Mouse (Mus musculus) hindbrain, embryonic 10.5 days (tissue): ENCODE data around the gene Gsc. TPM values are rescaled to one million over a fixed set of nuclear protein-coding genes. Genes with fewer than 3 reads are reported as not detected.
"Not testable (repeated sequence)": the region's sequence is repeated elsewhere in the genome, so short reads cannot be mapped to it uniquely, and the experiment has no call there.

Source experiments
- DNase-seq: peaks from one replicate; pipeline ENCODE4 v3.0.0-alpha.2; 2017; ENCODE audit warnings: low spot score
- H3K27ac ChIP-seq: fragments of 300-500 bp; sonication (generic); 2 replicates; pipeline ENCODE4 v1.5.1; 2016; ENCODE audit warnings: mild to moderate bottlenecking, moderate library complexity
- H3K27me3 ChIP-seq: fragments of 300-500 bp; sonication (generic); 2 replicates; pipeline ENCODE4 v1.6.1; 2016; ENCODE audit warnings: mild to moderate bottlenecking; ENCODE audit not compliant: poor library complexity, insufficient read depth, severe bottlenecking
- H3K36me3 ChIP-seq: fragments of 300-500 bp; sonication (generic); 2 replicates; pipeline ENCODE4 v1.6.1; 2016; ENCODE audit warnings: mild to moderate bottlenecking, moderate library complexity
- H3K4me1 ChIP-seq: fragments of 300-500 bp; sonication (generic); replicated peaks from 2 replicates; pipeline ENCODE4 v1.6.1; 2016; ENCODE audit warnings: mild to moderate bottlenecking
- H3K4me3 ChIP-seq: fragments of 300-500 bp; sonication (generic); 2 replicates; pipeline ENCODE4 v1.5.1; 2016; ENCODE audit warnings: mild to moderate bottlenecking, moderate library complexity
- H3K9me3 ChIP-seq: fragments of 300-500 bp; sonication (generic); 2 replicates; pipeline ENCODE4 v1.6.1; 2016; ENCODE audit warnings: mild to moderate bottlenecking, moderate library complexity
- WGBS: fragments of 180-500 bp; shearing (Covaris S2); methylation state at CpG from one replicate; pipeline ENCODE4 v1.1.7; 2016; 5-methylcytosine and 5-hydroxymethylcytosine counted together
- polyA plus RNA-seq: library from polyadenylated mRNA; unstranded; fragments of >200 nt; fragmentation: Nextera tagmentation; extraction: Ambion mirVana; gene quantifications from 2 replicates; pipeline ENCODE4 v1.2.1, GENCODE M21; 2016

Gsc gene
- polyA plus RNA-seq, 1 experiment from 2014 or later, result 0.55 TPM

GRCm38 (mm10) chr12:104447056-104447455 is 26.1 kb downstream of the Gsc start:
- H3K4me3 ChIP-seq, DNase-seq, H3K4me1 ChIP-seq, H3K27me3 ChIP-seq, H3K27ac ChIP-seq, H3K9me3 ChIP-seq, H3K36me3 ChIP-seq: not testable (repeated sequence)
- WGBS, result 80% methylated on average over 25 of the region's 25 CpGs

GRCm38 (mm10) chr12:104443716-104444115 is 29.4 kb downstream of the Gsc start:
- Histone ChIP-seq H3K9me3 (no peaks in the 10 kb centered on the region), H3K27me3 (peaks cover 13% of the 10 kb centered on the region; the same call in 1 of the 2 replicates), H3K36me3 (no peaks in the 10 kb centered on the region), H3K4me1 (peaks cover 9% of the 10 kb centered on the region), H3K4me3 (no peak overlapping the region), H3K27ac (no peak overlapping the region)
- 88% methylated on average over 11 of the region's 11 CpGs for WGBS
- no peak for DNase-seq

- Histone ChIP-seq H3K36me3 (no peaks in the 10 kb centered on the region), H3K27me3 (peaks cover 16% of the 10 kb centered on the region; the same call in 1 of the 2 replicates), H3K4me3 (0 out of 2 replicates have a peak overlapping the region, but pooled peaks have one; percentile 4), H3K4me1 (peaks cover 6% of the 10 kb centered on the region), H3K27ac (peak overlapping the region; percentile 75), H3K9me3 (no peaks in the 10 kb centered on the region)
- WGBS, result 10% methylated on average over 22 of the region's 22 CpGs
- DNase-seq, result peak; percentile 93
Measured at GRCm38 (mm10) chr12:104440087-104440760, 32.9 kb downstream of the Gsc start.

GRCm38 (mm10) chr12:104433951-104434735 is 39.0 kb downstream of the Gsc start:
- 0 out of 2 replicates have a peak, but pooled peaks cover 4% of the 10 kb centered on the region for H3K27me3 ChIP-seq
- 81% methylated on average over 20 of the region's 20 CpGs for WGBS

GRCm38 (mm10) chr12:104433214-104433613 is 39.9 kb downstream of the Gsc start:
- Histone ChIP-seq H3K36me3 (no peaks in the 10 kb centered on the region), H3K27ac (no peak overlapping the region), H3K4me3 (no peak overlapping the region), H3K27me3 (0 out of 2 replicates have a peak, but pooled peaks cover 4% of the 10 kb centered on the region), H3K9me3 (no peaks in the 10 kb centered on the region), H3K4me1 (peaks cover 5% of the 10 kb centered on the region)
- 33% methylated on average over 7 of the region's 7 CpGs for WGBS
- DNase-seq, result no peak

More at GRCm38 (mm10) chr12:104433951-104434735, 39.0 kb downstream of the Gsc start:
- Histone ChIP-seq H3K36me3 (no peaks in the 10 kb centered on the region), H3K4me3 (no peak overlapping the region), H3K27ac (no peak overlapping the region), H3K9me3 (no peaks in the 10 kb centered on the region), H3K4me1 (peaks cover 5% of the 10 kb centered on the region)
- DNase-seq, result no peak

- no peak overlapping the region for H3K27ac ChIP-seq
- no peaks in the 10 kb centered on the region for H3K27me3 ChIP-seq
- H3K4me1 ChIP-seq, result peaks cover 5% of the 10 kb centered on the region
- WGBS, result 75% methylated on average over 10 of the region's 10 CpGs
- H3K4me3 ChIP-seq, result no peak overlapping the region
- DNase-seq, result no peak
- no peaks in the 10 kb centered on the region for H3K9me3 ChIP-seq
- H3K36me3 ChIP-seq, result no peaks in the 10 kb centered on the region
Measured at GRCm38 (mm10) chr12:104431359-104431758, 41.8 kb downstream of the Gsc start.

GRCm38 (mm10) chr12:104426915-104427314 is 46.2 kb downstream of the Gsc start:
- no peaks in the 10 kb centered on the region for H3K27me3 ChIP-seq
- H3K27ac ChIP-seq, result no peak overlapping the region
- H3K4me3 ChIP-seq, result no peak overlapping the region
- no peaks in the 10 kb centered on the region for H3K9me3 ChIP-seq
- WGBS, result 6% methylated on average over 7 of the region's 7 CpGs
- no peaks in the 10 kb centered on the region for H3K36me3 ChIP-seq
- H3K4me1 ChIP-seq, result 0 out of 2 replicates have a peak, but pooled peaks cover 10% of the 10 kb centered on the region
- DNase-seq, result peak; percentile 57

GRCm38 (mm10) chr12:104425591-104425990 is 47.5 kb downstream of the Gsc start:
- H3K4me1 ChIP-seq, result 0 out of 2 replicates have a peak, but pooled peaks cover 10% of the 10 kb centered on the region
- 83% methylated on average over 3 of the region's 3 CpGs for WGBS
- no peaks in the 10 kb centered on the region for H3K36me3 ChIP-seq
- H3K4me3 ChIP-seq, result no peak overlapping the region
- H3K27ac ChIP-seq, result no peak overlapping the region
- H3K27me3 ChIP-seq, result no peaks in the 10 kb centered on the region
- no peak for DNase-seq
- H3K9me3 ChIP-seq, result no peaks in the 10 kb centered on the region

- H3K4me1 ChIP-seq, result peaks cover 20% of the 10 kb centered on the region; the same call in 1 of the 2 replicates
- H3K4me3 ChIP-seq, result no peak overlapping the region
- H3K9me3 ChIP-seq, result no peaks in the 10 kb centered on the region
- H3K36me3 ChIP-seq, result no peaks in the 10 kb centered on the region
- 84% methylated on average over 11 of the region's 11 CpGs for WGBS
- no peaks in the 10 kb centered on the region for H3K27me3 ChIP-seq
- DNase-seq, result no peak
- no peak overlapping the region for H3K27ac ChIP-seq
Measured at GRCm38 (mm10) chr12:104422615-104423392, 50.3 kb downstream of the Gsc start.

Other genes starting within 250 kb of the Gsc start
- not detected in 2 replicates for gene Serpina3g, start 237.1 kb downstream of the Gsc start, polyA plus RNA-seq
- 0.34 TPM in 1 of 2 replicates, not detected in the other for gene Serpina3i, start 210.2 kb downstream of the Gsc start, polyA plus RNA-seq
- not detected in 2 replicates for gene Serpina3j, start 158.8 kb downstream of the Gsc start, polyA plus RNA-seq
- gene Serpina3k, start 134.8 kb downstream of the Gsc start, polyA plus RNA-seq, result not detected in 2 replicates
- not detected in 2 replicates for gene Serpina3m, start 134.8 kb downstream of the Gsc start, polyA plus RNA-seq
- gene Serpina3n, start 66.6 kb downstream of the Gsc start, polyA plus RNA-seq, result not detected in 2 replicates